Mouse (Mus musculus): ENCODE data around the gene Gm3373.
"Not testable (repeated sequence)": the region's sequence is repeated elsewhere in the genome, so short reads cannot be mapped to it uniquely, and the experiment has no call there.

Gm3373 gene

GRCm38 (mm10) chr14:5741477-5741876, at the start of gene Gm3373:
Gm3373 (minus strand) TSS chr14:5741577.
- not testable (repeated sequence) for DNase-seq

GRCm38 (mm10) chr14:5687357-5687756, 54.0 kb downstream of the Gm3373 start, which contains the start of gene Gm9603:
Gm9603 (minus strand) TSS chr14:5687457.
- DNase-seq, result not testable (repeated sequence)

Data from kidney, postnatal 14 days (tissue).